Mouse (Mus musculus) CD4-positive, CD25-positive, alpha-beta regulatory T cell, adult 4 months (primary cell): ENCODE data around the gene Kif2b. TPM values are rescaled to one million over a fixed set of nuclear protein-coding genes. Genes with fewer than 3 reads are reported as not detected.

ENCODE experiments used
- ATAC-seq: one replicate; pipeline ENCODE4 v1.8.0; 2017
- polyA plus RNA-seq, 2 experiments: library from polyadenylated mRNA; unstranded; fragments of 100-300 nt; shearing (Covaris generic); gene quantifications; one replicate each; pipeline ENCODE4 v1.2.1; 2017

The Kif2b gene
- polyA plus RNA-seq = not detected

DNA sequence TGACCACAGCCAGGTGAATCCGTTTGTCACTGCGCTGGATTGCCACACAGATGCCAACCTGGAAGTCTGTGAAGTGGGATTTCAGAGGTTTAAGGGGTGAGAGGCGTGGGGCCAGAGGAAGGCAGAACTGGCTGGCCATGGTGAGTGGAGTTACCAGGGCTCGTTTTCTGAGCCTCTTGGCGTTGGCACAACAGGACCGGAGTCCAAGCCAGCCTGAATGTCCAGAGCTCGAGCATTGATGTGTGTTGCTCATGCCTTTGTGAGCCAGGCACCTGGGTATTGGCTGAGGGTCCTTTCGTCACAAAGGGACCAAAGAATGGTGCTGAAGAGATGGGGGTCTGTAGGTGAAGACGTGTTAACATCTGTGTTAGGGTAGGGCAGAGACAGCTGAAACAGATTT is at the start of gene Kif2b:
Gene Kif2b (minus strand): TSS at position 242 of the 400 bp plus-strand sequence.
- ATAC-seq = no peak

GRCm38 (mm10) chr11:91593088-91593487 is 15.7 kb upstream of the Kif2b start:
- ATAC-seq = no peak

- no peak for ATAC-seq
These were observed 502 bp downstream of the Kif2b start for GRCm38 (mm10) chr11:91576856-91577255.

- no peak for ATAC-seq
These were observed 2.0 kb downstream of the Kif2b start for GRCm38 (mm10) chr11:91575406-91575805.

DNA sequence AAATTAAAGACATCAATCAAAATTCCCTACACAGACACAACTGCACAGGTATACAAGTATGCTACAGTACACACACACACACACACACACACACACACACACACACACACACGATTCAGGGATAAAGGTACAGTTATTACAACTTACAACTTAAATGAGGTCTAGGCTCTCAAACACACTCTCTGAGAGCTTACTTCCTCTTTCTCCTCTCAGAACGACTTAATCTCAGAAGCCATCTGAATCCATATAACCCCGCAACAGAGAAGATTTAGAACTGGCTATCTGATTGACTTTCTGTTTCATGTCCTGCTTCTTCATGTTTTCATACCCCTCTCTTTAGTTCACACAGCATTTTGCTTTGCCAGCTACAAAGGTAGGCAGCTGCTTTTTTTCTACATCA is 2.9 kb downstream of the Kif2b start:
- no peak for ATAC-seq

DNA sequence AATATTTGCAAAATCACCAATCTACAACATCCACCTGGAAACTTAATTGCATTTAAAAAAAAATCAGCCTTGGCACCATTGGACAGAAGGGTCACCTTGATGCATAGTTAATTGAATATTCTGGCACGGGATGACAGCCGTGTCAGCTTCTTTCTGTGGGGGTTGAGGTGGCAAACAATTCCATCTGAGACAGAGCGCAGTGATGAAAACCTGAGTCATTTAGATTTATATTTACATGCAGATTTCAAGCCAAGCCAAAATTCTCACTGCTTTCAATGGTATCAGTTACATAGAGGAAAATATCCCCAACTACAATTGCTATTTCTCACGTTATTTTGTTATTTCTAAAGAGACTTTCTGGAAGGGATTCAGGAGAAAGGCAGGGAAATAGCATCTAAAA is 46.6 kb downstream of the Kif2b start:
- no peak for ATAC-seq
